Mouse (Mus musculus): Measurements from ENCODE around the gene Ralgds. TPM values are rescaled to one million over a fixed set of nuclear protein-coding genes. Genes with fewer than 3 reads are reported as not detected.

The Ralgds gene
- polyA plus RNA-seq (2012; fragmentation: generic; extraction: Trizol), result 10 to 100 TPM in 1 of 2 experiments, 1 to 10 TPM in 1; 4.8 to 61.9 TPM

GRCm38 (mm10) chr2:28512798-28513401, at the start of gene Ralgds:
Gene Ralgds, plus strand, starts transcription at chr2:28513125.

GRCm38 (mm10) chr2:28465836-28466518, 46.9 kb upstream of the Ralgds start, which contains the start of gene 1700007K13Rik:
Gene 1700007K13Rik, minus strand, starts transcription at chr2:28466332.

GRCm38 (mm10) chr2:28467860-28468485, 45.0 kb upstream of the Ralgds start, which contains the start of gene Mrps2:
Gene Mrps2, plus strand, starts transcription at chr2:28468066.

GRCm38 (mm10) chr2:28496671-28497070, 16.3 kb upstream of the Ralgds start, which contains the start of gene Gbgt1:
Gene Gbgt1, plus strand, starts transcription at chr2:28496891.

GRCm38 (mm10) chr2:28505795-28506194, 7.1 kb upstream of the Ralgds start, which contains the start of gene Gm10134:
Gene Gm10134, plus strand, starts transcription at chr2:28506095.

GRCm38 (mm10) chr2:28563303-28563702, 50.4 kb downstream of the Ralgds start, which contains the start of gene Cel:
Gene Cel, minus strand, starts transcription at chr2:28563403.

GRCm38 (mm10) chr2:28583651-28584050, 70.7 kb downstream of the Ralgds start, which contains the start of gene Gtf3c5:
Gene Gtf3c5, minus strand, starts transcription at chr2:28583751.

Other genes with a start within 250 kb of the Ralgds start
- under 1 TPM in 1 of 2 experiments, not detected in 1; 0.04 TPM for gene Ppp1r26, start 66.3 kb upstream of the Ralgds start, polyA plus RNA-seq (2012; fragmentation: generic; extraction: Trizol)
- gene 1700007K13Rik, start 46.8 kb upstream of the Ralgds start, polyA plus RNA-seq (2012; fragmentation: generic; extraction: Trizol), result 1 to 10 TPM in 1 of 2 experiments, under 1 TPM in 1; 0.63 to 1.1 TPM
- 10 to 100 TPM; 12.9 to 17.0 TPM for gene Mrps2, start 45.1 kb upstream of the Ralgds start, polyA plus RNA-seq (2012; fragmentation: generic; extraction: Trizol)
- under 1 TPM in 1 of 2 experiments, not detected in 1; 0.38 TPM for gene Gbgt1, start 16.2 kb upstream of the Ralgds start, polyA plus RNA-seq (2012; fragmentation: generic; extraction: Trizol)
- not detected for gene Gm10134, start 7.0 kb upstream of the Ralgds start, polyA plus RNA-seq (2012; fragmentation: generic; extraction: Trizol)
- under 1 TPM in 1 of 2 experiments, not detected in 1; 0.07 TPM for gene Cel, start 50.3 kb downstream of the Ralgds start, polyA plus RNA-seq (2012; fragmentation: generic; extraction: Trizol)
- gene Gtf3c5, start 70.6 kb downstream of the Ralgds start, polyA plus RNA-seq (2012; fragmentation: generic; extraction: Trizol), result 10 to 100 TPM; 24.3 to 31.8 TPM
- not detected for gene Gfi1b, start 108.9 kb downstream of the Ralgds start, polyA plus RNA-seq (2012; fragmentation: generic; extraction: Trizol)
- 1 to 10 TPM; 1.9 to 7.6 TPM for gene Tsc1, start 128.1 kb downstream of the Ralgds start, polyA plus RNA-seq (2012; fragmentation: generic; extraction: Trizol)
- 1 to 10 TPM; 1.7 to 2.2 TPM for gene Spaca9, start 186.6 kb downstream of the Ralgds start, polyA plus RNA-seq (2012; fragmentation: generic; extraction: Trizol)
- gene Ak8, start 187.0 kb downstream of the Ralgds start, polyA plus RNA-seq (2012; fragmentation: generic; extraction: Trizol), result under 1 TPM; 0.06 to 0.61 TPM

All from C3H10T1/2 (cell line).